Mouse (Mus musculus): ENCODE data around the gene Sipa1l1. TPM values are rescaled to one million over a fixed set of nuclear protein-coding genes. Genes with fewer than 3 reads are reported as not detected.
"Not testable (repeated sequence)": the region's sequence is repeated elsewhere in the genome, so short reads cannot be mapped to it uniquely, and the experiment has no call there.

Sipa1l1 gene
- polyA plus RNA-seq, 2 experiments, result 2.6 to 2.7 TPM

DNA sequence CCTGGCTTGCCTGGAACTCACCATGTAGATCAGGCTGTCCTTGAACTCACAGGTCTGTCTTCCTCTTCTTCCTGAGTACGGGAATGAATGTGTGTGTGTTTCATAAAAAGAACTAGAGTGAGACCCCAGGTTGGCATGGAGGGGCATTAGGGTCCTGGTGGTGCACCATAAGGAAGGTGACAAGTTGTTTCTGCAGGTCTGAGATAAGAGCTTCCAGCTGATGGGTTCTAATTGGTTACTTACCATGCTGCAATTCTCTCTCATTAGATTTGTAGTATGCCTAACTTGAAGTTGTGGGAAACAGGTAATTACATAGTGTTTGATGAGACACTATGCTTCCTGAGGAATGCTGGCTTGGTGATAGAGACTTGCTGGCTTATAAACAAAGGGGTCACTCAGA lies 4.5 kb downstream of the Sipa1l1 start:
- Histone ChIP-seq H3K27ac (no peak overlapping the region), H3K36me3 (replicated peaks; ENCODE audit: control insufficient read depth, insufficient read depth, low read depth) (no peaks in the 10 kb centered on the region), H3K9ac (replicated peaks) (no peak overlapping the region), H3K27me3 (ENCODE audit: control insufficient read depth, insufficient read depth, low read length) (no peaks in the 10 kb centered on the region; the same call in 1 of the 2 replicates), H3K9me3 (ENCODE audit: control insufficient read depth, low read length) (no peaks in the 10 kb centered on the region), H3K4me2 (ENCODE audit: low read depth) (no peak overlapping the region), H3K4me3 (ENCODE audit: insufficient read depth in 1 of 2, low read depth in 2 of 2, low read length in 2 of 2) (no peak overlapping the region), H3K4me1 (replicated peaks; ENCODE audit: control insufficient read depth in 2 of 2, insufficient read depth in 2 of 2, low read length in 1 of 2) (peaks cover 2 to 23% of the 10 kb centered on the region in 2 experiments; a peak in 2 of 4 replicates)
- no peak for TF ChIP-seq EP300 (IDR thresholded peaks at IDR 0.05; ENCODE audit: low read depth)
- TF ChIP-seq CTCF (IDR thresholded peaks at IDR 0.05; ENCODE audit: low read depth), result no peak
- DNase-seq (ENCODE audit: low read depth in 3 of 3, low spot score in 3 of 3) (no peak), ATAC-seq (ENCODE audit: insufficient read depth) (no peak)
- 46% methylated on average over 1 of the region's 1 CpGs for WGBS (ENCODE audit: insufficient replicate concordance)

DNA sequence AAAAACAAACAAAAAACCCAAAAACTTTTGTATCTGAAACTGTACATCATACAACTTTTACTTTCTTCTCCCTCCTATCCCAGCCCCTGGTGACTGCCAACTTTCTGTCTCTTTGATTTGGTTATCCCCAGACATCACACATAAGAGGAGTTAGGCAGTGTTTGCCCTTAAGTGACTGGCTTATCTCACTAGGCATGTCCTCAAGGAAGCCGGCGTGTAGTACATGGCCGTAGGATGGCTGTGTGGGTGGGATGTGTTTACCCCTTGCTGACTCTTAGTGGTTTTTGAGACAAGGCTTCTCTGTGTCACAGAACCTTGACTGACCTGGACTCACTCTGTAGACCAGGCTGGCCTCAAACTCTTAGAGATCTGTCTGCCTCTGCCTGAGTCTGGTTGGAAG lies 6.6 kb downstream of the Sipa1l1 start:
- DNase-seq (ENCODE audit: low read depth in 3 of 3, low spot score in 3 of 3), result no peak
- no peak overlapping the region for H3K4me2 ChIP-seq (ENCODE audit: low read depth)
- peaks cover 0 to 18% of the 10 kb centered on the region in 2 experiments; a peak in 2 of 4 replicates for H3K4me1 ChIP-seq (replicated peaks; ENCODE audit: control insufficient read depth in 2 of 2, insufficient read depth in 2 of 2, low read length in 1 of 2)
- H3K27ac ChIP-seq, result no peak overlapping the region
- H3K27me3 ChIP-seq (ENCODE audit: control insufficient read depth, insufficient read depth, low read length), result no peaks in the 10 kb centered on the region
- no peak overlapping the region for H3K4me3 ChIP-seq (ENCODE audit: insufficient read depth in 1 of 2, low read depth in 2 of 2, low read length in 2 of 2)
- no peak for ATAC-seq (ENCODE audit: insufficient read depth)
- H3K9ac ChIP-seq (replicated peaks), result no peak overlapping the region
- TF ChIP-seq EP300 (IDR thresholded peaks at IDR 0.05; ENCODE audit: low read depth) (no peak), CTCF (IDR thresholded peaks at IDR 0.05; ENCODE audit: low read depth) (no peak)
- WGBS (ENCODE audit: insufficient replicate concordance), result 9% methylated on average over 3 of the region's 3 CpGs
- no peaks in the 10 kb centered on the region for H3K9me3 ChIP-seq (ENCODE audit: control insufficient read depth, low read length)
- no peaks in the 10 kb centered on the region for H3K36me3 ChIP-seq (replicated peaks; ENCODE audit: control insufficient read depth, insufficient read depth, low read depth)

DNA sequence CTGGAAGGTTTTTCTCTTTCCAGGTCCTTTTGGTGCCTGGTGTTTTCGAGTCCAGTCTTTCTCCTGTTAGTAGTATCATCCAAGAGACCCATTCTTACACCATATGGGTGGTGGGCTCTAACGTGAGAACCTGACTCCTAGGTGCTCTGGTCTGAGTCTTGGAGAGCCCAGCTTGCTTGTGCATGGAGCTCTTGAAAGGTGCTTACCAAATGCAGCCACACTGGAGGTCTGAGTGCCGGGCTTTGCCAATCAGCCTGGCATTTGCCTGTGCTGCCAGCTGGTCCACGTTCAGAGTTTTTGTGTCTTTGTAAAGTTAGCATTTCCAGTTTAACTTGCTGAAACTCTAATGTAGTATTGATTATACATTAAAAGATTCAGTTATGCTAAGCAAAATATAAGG lies 9.5 kb downstream of the Sipa1l1 start:
- no peak for DNase-seq (ENCODE audit: low read depth in 3 of 3, low spot score in 3 of 3)
- H3K4me1 ChIP-seq (replicated peaks; ENCODE audit: control insufficient read depth in 2 of 2, insufficient read depth in 2 of 2, low read length in 1 of 2), result peaks cover 0 to 10% of the 10 kb centered on the region in 2 experiments; a peak in 2 of 4 replicates
- H3K36me3 ChIP-seq (replicated peaks; ENCODE audit: control insufficient read depth, insufficient read depth, low read depth), result no peaks in the 10 kb centered on the region
- H3K9ac ChIP-seq (replicated peaks), result no peak overlapping the region
- no peaks in the 10 kb centered on the region for H3K9me3 ChIP-seq (ENCODE audit: control insufficient read depth, low read length)
- H3K4me2 ChIP-seq (ENCODE audit: low read depth), result no peak overlapping the region
- ATAC-seq (ENCODE audit: insufficient read depth), result no peak
- no peaks in the 10 kb centered on the region for H3K27me3 ChIP-seq (ENCODE audit: control insufficient read depth, insufficient read depth, low read length)
- TF ChIP-seq EP300 (IDR thresholded peaks at IDR 0.05; ENCODE audit: low read depth), result no peak
- no peak for TF ChIP-seq CTCF (IDR thresholded peaks at IDR 0.05; ENCODE audit: low read depth)
- no peak overlapping the region for H3K27ac ChIP-seq
- H3K4me3 ChIP-seq (ENCODE audit: insufficient read depth in 1 of 2, low read depth in 2 of 2, low read length in 2 of 2), result no peak overlapping the region
- WGBS (ENCODE audit: insufficient replicate concordance), result 65% methylated on average over 4 of the region's 4 CpGs

DNA sequence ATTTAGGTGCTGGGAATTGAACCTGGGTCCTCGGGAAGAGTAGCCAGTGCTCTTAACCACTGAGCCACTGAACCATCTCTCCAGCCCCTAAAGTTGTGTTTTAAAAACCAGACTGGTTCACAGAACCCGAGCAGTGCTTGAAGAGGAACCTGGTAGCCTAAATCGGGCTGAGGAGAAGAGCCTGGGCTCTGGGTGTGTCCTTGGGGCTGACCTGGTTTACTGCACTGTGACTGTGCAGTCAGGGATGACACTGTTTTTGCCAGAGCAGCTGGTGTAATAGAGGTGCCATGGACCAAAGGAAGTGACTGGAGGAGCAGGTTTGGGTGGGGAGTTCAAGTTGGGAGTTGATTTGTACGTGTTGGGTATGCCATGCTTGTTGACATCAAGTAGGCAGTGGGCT lies 10.5 kb downstream of the Sipa1l1 start:
- ATAC-seq (ENCODE audit: insufficient read depth) (no peak), DNase-seq (ENCODE audit: low read depth in 3 of 3, low spot score in 3 of 3) (no peak)
- WGBS (ENCODE audit: insufficient replicate concordance), result 49% methylated on average over 4 of the region's 4 CpGs
- no peak overlapping the region for H3K9ac ChIP-seq (replicated peaks)
- TF ChIP-seq EP300 (IDR thresholded peaks at IDR 0.05; ENCODE audit: low read depth), result no peak
- no peak for TF ChIP-seq CTCF (IDR thresholded peaks at IDR 0.05; ENCODE audit: low read depth)
- no peaks in the 10 kb centered on the region for H3K36me3 ChIP-seq (replicated peaks; ENCODE audit: control insufficient read depth, insufficient read depth, low read depth)
- peaks cover 0 to 7% of the 10 kb centered on the region in 2 experiments; a peak in 2 of 4 replicates for H3K4me1 ChIP-seq (replicated peaks; ENCODE audit: control insufficient read depth in 2 of 2, insufficient read depth in 2 of 2, low read length in 1 of 2)
- no peak overlapping the region for H3K4me3 ChIP-seq (ENCODE audit: insufficient read depth in 1 of 2, low read depth in 2 of 2, low read length in 2 of 2)
- H3K27ac ChIP-seq, result no peak overlapping the region
- H3K27me3 ChIP-seq (ENCODE audit: control insufficient read depth, insufficient read depth, low read length), result no peaks in the 10 kb centered on the region
- H3K9me3 ChIP-seq (ENCODE audit: control insufficient read depth, low read length), result no peaks in the 10 kb centered on the region
- no peak overlapping the region for H3K4me2 ChIP-seq (ENCODE audit: low read depth)

DNA sequence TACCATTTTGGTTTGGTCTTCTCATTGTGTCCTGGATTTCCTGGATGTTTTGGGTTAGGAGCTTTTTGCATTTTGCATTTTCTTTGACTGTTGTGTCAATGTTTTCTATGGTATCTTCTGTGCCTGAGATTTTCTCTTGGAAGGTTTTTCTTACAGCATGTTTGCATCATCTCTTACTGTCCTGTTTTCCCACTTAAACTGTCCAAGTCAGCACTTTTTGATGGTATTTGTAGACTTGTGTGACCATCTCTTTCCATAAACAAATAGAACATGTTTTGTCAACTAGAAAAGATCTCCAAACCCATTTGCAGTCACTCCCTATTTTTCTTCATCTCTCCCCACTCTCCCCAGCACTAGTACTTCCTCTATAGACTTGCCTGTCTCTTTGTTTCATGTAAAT lies 17.0 kb downstream of the Sipa1l1 start:
- peaks cover 11 to 41% of the 10 kb centered on the region in 2 experiments for H3K4me1 ChIP-seq (replicated peaks; ENCODE audit: control insufficient read depth in 2 of 2, insufficient read depth in 2 of 2, low read length in 1 of 2)
- ATAC-seq (ENCODE audit: insufficient read depth); DNase-seq (ENCODE audit: low read depth in 3 of 3, low spot score in 3 of 3); H3K36me3 ChIP-seq (replicated peaks; ENCODE audit: control insufficient read depth, insufficient read depth, low read depth); H3K27me3 ChIP-seq (ENCODE audit: control insufficient read depth, insufficient read depth, low read length); H3K9me3 ChIP-seq (ENCODE audit: control insufficient read depth, low read length); H3K27ac ChIP-seq; H3K4me3 ChIP-seq (ENCODE audit: insufficient read depth in 1 of 2, low read depth in 2 of 2, low read length in 2 of 2); H3K9ac ChIP-seq (replicated peaks); H3K4me2 ChIP-seq (ENCODE audit: low read depth): not testable (repeated sequence)
